Mouse (Mus musculus): ENCODE results near the gene D11Wsu47e.

D11Wsu47e gene

DNA sequence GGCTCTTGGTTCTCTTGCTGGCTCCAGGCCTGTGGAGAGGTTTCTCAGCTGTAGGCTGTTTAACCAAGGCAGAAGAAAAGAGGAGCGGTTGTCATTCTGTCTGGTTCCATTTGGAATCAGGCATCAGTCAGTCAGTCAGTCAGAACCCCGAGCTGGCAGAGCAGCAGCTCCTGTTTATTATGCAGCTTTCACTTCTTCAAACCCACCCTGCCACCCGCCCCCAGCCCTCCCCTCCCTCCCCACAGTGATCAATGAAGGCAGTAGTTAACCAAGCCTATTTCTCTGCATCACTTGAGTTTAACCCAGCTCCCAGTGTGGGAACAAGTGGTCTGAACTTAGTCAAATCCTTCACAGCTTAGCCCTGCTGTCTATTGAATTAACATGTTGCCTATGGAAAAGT is 7.6 kb downstream of the D11Wsu47e start:
- in situ Hi-C loops (cut with MboI, MseI): no loop called here

GRCm38 (mm10) chr11:113697571-113697970 is 13.4 kb downstream of the D11Wsu47e start:
- in situ Hi-C loops (cut with MboI, MseI): loop anchor here in 1 of 2 experiments (5.0 kb wide), 1 partner anchor 50 kb away; no protein-coding TSS in a partner anchor

DNA sequence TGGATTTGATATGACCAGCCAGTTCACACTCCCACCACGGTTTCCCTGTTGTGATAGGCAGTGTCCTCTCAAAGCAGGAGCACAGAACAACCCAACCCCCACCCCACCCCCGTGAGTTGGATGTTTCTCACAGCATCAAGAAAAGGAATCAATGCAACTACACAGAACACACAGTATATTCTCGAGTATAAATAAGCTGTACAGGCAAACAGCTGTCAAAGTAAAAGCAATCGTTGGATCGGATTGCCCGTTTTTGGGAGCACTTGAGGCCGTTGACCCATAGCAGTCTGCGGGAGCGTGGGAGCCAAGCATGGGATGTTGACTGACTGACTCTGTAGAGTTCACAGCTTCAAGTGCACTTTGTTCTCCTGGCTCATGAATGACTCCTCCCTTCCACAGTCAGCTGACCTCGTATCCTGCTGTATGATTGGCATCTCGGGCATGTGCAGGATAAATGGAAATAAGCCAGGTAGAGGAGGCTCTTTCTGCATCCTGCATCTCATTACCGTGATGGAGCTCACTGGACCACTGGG is 13.9 kb downstream of the D11Wsu47e start:
- in situ Hi-C loops (cut with MboI, MseI): loop anchor here in 1 of 2 experiments (5.0 kb wide), 1 partner anchor 49 kb away; no protein-coding TSS in a partner anchor

GRCm38 (mm10) chr11:113699643-113700042 is 15.4 kb downstream of the D11Wsu47e start:
- in situ Hi-C loops (cut with MboI, MseI): loop anchor here (5.0 to 25.0 kb wide), 5 partner anchors 48 to 738 kb away; no protein-coding TSS in a partner anchor

DNA sequence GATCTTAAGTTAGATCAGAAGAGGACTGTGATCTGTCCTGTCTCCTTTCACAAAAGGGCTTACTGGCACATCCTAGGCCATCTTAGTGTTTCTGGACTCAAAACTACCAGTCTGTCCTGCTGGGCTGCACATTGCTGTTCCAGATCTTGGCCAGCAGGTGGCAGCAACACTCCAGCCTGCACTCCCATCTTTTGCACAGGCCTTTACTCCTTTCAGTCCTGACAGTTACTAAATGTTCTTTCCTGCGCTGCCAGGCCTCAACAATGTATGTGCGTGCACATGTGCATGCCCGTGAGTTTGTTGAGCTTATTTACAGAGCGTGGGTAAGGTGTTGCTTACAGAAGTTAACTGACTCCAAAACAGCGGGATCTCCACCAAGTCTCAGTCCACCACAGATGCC is 19.5 kb downstream of the D11Wsu47e start:
- in situ Hi-C loops (cut with MboI, MseI): loop anchor here (5.0 to 25.0 kb wide), 4 partner anchors 104 to 734 kb away; no protein-coding TSS in a partner anchor

GRCm38 (mm10) chr11:113705966-113706652 is 21.9 kb downstream of the D11Wsu47e start:
- in situ Hi-C loops (cut with MboI, MseI): loop anchor here in 1 of 2 experiments (25.0 kb wide), 2 partner anchors 431 to 731 kb away; no protein-coding TSS in a partner anchor

DNA sequence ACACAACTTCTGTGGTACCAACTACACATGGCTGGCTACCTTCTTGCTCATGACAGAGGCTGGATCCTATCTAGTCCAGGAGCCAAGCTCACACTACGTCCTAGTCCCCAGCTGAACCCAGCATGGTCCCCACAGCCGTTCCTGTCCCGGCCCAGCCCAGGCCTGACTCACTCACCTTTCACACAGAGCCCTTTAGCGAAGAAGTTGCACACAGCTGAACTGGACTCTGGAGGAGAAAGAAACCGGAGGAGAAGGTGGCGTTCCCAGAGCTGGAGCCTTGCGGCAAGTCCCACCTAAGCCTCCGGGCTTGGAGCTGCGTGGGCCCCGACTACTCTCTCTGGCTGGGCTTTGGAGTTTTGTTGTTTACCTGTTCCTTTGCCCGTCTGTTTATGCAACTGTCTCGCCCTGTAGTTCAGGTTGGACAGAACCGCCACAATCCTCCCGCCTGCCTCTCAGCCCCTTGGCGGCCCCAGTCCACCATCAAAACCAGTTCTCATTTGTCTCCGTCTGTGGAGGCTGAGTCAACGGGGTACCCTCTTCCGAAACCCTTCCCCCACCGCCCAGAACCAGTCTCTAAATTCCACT is 24.5 kb downstream of the D11Wsu47e start:
- in situ Hi-C loops (cut with MboI, MseI): loop anchor here in 1 of 2 experiments (25.0 kb wide), 2 partner anchors 429 to 729 kb away; no protein-coding TSS in a partner anchor

- in situ Hi-C loops (cut with MboI, MseI): loop anchor here in 1 of 2 experiments (25.0 kb wide), 2 partner anchors 428 to 728 kb away; no protein-coding TSS in a partner anchor
These were observed 25.1 kb downstream of the D11Wsu47e start for GRCm38 (mm10) chr11:113709272-113709671.

GRCm38 (mm10) chr11:113709731-113710256 is 25.6 kb downstream of the D11Wsu47e start, which contains the start of gene Cpsf4l:
Gene Cpsf4l, minus strand, starts transcription at chr11:113710017.
- in situ Hi-C loops (cut with MboI, MseI): loop anchor here in 1 of 2 experiments (25.0 kb wide), 2 partner anchors 428 to 728 kb away; no protein-coding TSS in a partner anchor

DNA sequence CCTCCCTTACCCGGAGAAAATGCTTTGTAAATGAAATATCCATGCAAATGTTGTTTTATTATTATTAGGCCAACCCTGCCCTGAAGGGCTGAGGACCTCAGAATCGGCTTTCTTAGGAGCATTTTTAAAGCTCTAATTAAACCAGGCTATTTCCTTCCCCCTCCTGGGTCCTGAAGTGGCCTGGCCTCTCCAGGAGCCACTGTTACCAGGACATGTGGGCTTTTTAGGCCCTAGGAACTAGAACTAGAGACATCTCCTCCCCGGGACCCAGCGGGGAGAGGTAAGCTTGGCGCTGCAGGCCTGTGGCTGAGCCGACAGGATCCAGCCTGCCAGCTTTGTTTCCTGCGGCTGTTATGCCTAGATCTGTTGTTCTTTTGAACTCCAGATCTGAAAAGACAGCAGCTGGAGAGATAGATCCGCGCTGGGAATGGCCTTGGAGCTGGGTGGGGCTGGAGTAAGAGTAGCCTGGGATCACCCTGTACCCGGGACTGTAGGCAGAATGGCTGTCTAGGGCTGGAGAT is 26.1 kb downstream of the D11Wsu47e start:
- in situ Hi-C loops (cut with MboI, MseI): loop anchor here in 1 of 2 experiments (25.0 kb wide), 2 partner anchors 427 to 727 kb away; no protein-coding TSS in a partner anchor

DNA sequence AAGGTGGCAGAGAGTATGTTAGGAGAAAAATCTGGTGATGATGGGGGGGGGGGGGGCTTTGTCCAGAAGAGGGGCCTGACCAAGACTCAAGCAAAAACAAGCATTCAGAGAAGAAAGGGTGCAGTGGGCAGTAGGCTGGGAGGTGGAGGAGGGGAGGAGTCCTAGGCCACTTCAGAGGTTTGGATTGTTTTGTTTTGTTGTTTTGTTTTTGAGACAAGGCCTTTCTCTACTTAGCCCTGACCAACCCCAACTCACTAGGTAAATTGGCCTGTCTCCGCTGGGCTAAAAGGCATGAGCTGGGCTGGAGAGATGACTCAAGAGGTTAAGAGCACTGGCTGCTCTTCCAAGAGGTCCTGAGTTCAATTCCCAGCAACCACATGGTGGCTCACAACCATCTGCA is 26.8 kb downstream of the D11Wsu47e start:
- in situ Hi-C loops (cut with MboI, MseI): loop anchor here in 1 of 2 experiments (25.0 kb wide), 2 partner anchors 426 to 726 kb away; no protein-coding TSS in a partner anchor

DNA sequence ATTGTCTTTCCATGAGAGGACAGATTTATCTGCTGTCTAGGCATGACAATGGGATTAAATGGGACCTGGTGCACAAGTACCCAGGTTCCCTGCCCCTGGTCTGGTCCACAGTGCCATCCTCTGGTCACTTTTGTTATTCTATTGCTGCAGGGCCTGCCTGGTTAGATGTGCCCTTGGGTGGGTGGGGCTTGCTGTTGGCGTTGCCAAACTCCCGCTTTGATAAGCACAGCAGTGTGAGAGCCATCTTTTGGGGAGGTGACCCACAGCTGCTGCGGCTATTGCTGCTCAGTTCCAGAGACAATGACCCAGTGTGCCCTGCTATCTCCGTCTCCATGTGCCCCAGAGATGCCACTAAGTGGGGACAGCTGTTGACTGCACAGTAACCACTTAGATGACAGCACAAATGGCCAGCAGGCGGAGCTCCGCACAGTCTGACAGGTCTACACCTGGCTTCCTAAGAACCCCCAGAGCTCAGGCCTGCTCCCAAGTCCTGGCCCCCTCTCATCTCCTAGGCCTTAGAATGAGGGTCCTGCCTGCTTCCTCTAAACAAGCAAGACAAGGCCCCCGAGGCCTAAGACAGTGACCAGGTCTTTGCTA is 31.0 kb downstream of the D11Wsu47e start:
- in situ Hi-C loops (cut with MboI, MseI): loop anchor here in 1 of 2 experiments (25.0 kb wide), 2 partner anchors 422 to 722 kb away; no protein-coding TSS in a partner anchor

- in situ Hi-C loops (cut with MboI, MseI): loop anchor here in 1 of 2 experiments (25.0 kb wide), 2 partner anchors 421 to 721 kb away; no protein-coding TSS in a partner anchor
These were observed 31.9 kb downstream of the D11Wsu47e start for GRCm38 (mm10) chr11:113716132-113716531.

GRCm38 (mm10) chr11:113717767-113718424 is 33.7 kb downstream of the D11Wsu47e start:
- in situ Hi-C loops (cut with MboI, MseI): loop anchor here in 1 of 2 experiments (25.0 kb wide), 2 partner anchors 419 to 719 kb away; no protein-coding TSS in a partner anchor

GRCm38 (mm10) chr11:113722405-113723090 is 38.3 kb downstream of the D11Wsu47e start:
- in situ Hi-C loops (cut with MboI, MseI): loop anchor here in 1 of 2 experiments (25.0 kb wide), 2 partner anchors 415 to 715 kb away; no protein-coding TSS in a partner anchor

- in situ Hi-C loops (cut with MboI, MseI): no loop called here
These were observed 41.2 kb downstream of the D11Wsu47e start for GRCm38 (mm10) chr11:113725235-113726048.

DNA sequence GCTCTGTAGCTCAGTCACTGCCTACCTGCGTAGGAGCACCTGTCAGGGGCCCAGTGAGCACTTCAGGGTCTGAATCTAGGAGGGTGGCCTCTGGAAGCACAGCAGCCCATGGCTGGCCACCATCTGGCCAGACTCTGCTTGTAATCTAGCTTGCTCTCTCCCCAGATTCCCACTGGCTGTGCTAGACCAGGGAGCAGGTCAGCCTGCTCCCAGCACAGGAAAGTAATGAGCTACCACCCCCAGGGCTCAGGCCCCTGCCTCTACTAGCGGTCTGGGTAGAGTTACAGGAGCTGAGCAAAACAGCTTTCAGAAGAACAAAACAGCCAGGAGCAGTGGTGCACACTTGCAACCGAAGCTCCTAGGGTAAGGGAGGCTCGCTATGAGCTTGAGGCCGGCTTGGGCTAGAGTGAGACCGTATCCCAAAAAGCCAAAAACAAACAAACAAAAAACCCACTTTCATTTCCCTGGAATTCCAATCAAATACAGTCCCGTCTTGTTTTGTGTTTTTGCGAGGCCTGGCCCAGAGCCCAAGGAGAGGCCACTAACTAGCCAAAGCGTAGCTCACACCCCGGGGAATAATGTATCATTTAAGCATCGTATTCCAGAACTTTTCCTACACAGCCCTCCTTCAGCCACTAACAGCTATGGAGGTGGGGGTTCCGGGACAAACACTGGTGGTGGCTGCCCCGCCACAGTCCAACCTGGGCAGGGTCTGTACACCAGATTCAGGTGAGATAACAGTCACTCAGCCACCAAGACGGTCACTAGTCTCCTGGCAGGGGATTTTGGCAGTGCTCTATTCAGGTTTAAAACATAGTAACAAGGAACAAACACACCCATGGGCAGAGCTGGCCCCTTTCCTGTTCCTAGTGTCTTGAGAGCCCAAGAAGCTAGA is 43.0 kb downstream of the D11Wsu47e start:
- in situ Hi-C loops (cut with MboI, MseI): no loop called here
